Mouse (Mus musculus) kidney, adult 2 months (tissue): ENCODE measurements around the gene Tas2r129.

Experiments used
- CTCF ChIP-seq: fragments of 200-500 bp; conservative IDR thresholded peaks from 2 replicates; pipeline ENCODE4 v1.5.1; 2011; ENCODE audit warnings: low read depth, mild to moderate bottlenecking, control low read depth, low read length, moderate library complexity, mixed read lengths; ENCODE audit not compliant: insufficient read depth, insufficient read length
- POLR2A ChIP-seq: fragments of 200-500 bp; IDR thresholded peaks from one replicate; pipeline ENCODE4 v1.6.1; 2011; ENCODE audit warnings: low read depth, low read length, control low read depth

DNA sequence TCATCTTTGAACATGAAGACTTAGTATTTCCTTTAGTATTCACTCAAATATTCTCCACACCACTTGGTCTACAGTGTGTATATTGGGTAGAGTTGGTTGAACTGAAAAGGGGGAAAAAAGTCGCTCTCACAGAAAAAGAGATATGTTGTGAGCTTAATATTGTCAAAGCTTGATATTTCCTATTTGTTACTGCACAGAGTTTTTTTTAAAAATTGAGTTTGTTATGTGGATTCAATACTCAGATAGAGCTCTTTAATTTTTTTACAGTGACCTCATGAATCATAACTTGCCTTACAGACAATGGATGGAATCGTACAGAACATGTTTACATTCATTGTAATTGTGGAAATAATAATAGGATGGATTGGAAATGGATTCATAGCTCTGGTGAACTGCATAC lies at the start of gene Tas2r129:
- TF ChIP-seq CTCF (no peak), POLR2A (no peak)
